Mouse (Mus musculus) urinary bladder, postnatal 36 days (tissue): ENCODE results near the gene Rad51c.

Experiments used
- DNase-seq, 2 experiments: peaks; one replicate each; pipeline ENCODE4 v3.0.0; 2022; ENCODE audit warnings: low spot score in 2 of 2, mixed read lengths in 1 of 2

Gene Rad51c

GRCm38 (mm10) chr11:87367865-87368580, 36.7 kb downstream of the Rad51c start:
- DNase-seq, result no peak

- DNase-seq, result no peak
Measured at GRCm38 (mm10) chr11:87367061-87367460, 37.7 kb downstream of the Rad51c start.

- DNase-seq, result no peak
Measured at GRCm38 (mm10) chr11:87365120-87365519, 39.6 kb downstream of the Rad51c start.

- no peak for DNase-seq
Measured at GRCm38 (mm10) chr11:87359262-87359612, 45.5 kb downstream of the Rad51c start.

GRCm38 (mm10) chr11:87358331-87359261, 46.2 kb downstream of the Rad51c start, which contains the start of gene Ppm1e:
Gene Ppm1e (minus strand): TSS chr11:87359023.
- peak; percentile 39 for DNase-seq

GRCm38 (mm10) chr11:87357317-87358300, 47.1 kb downstream of the Rad51c start:
- no peak for DNase-seq

GRCm38 (mm10) chr11:87354861-87355260, 49.9 kb downstream of the Rad51c start:
- DNase-seq, result no peak

- DNase-seq, result no peak
Measured at GRCm38 (mm10) chr11:87353646-87354170, 51.0 kb downstream of the Rad51c start.
